Mouse (Mus musculus): Measurements from ENCODE around the gene Olfr1346. TPM values are rescaled to one million over a fixed set of nuclear protein-coding genes. Genes with fewer than 3 reads are reported as not detected.
"Not testable (repeated sequence)": the region's sequence is repeated elsewhere in the genome, so short reads cannot be mapped to it uniquely, and the experiment has no call there.

Gene Olfr1346
- polyA plus RNA-seq, 1 experiment from 2014 or later, result not detected

- not testable (repeated sequence) for H3K9me3 ChIP-seq (ENCODE audit: control insufficient read depth, low read length); H3K9ac ChIP-seq (ENCODE audit: low read depth, low read length); H3K4me3 ChIP-seq (ENCODE audit: low read depth, low read length); ATAC-seq (replicated peaks; ENCODE audit: low FRiP score); H3K36me3 ChIP-seq (ENCODE audit: control insufficient read depth, insufficient read depth, low read length); DNase-seq (ENCODE audit: low spot score); H3K4me2 ChIP-seq; H3K27me3 ChIP-seq (replicated peaks; ENCODE audit: control insufficient read depth, insufficient read depth, low read length); H3K27ac ChIP-seq (ENCODE audit: low read depth, low read length); H3K4me1 ChIP-seq (replicated peaks; ENCODE audit: control insufficient read depth, insufficient read depth, low read length)
- 63% methylated on average over 2 of the region's 2 CpGs for WGBS
These were observed 10.7 kb downstream of the Olfr1346 start for GRCm38 (mm10) chr7:6477633-6478032.

DNA sequence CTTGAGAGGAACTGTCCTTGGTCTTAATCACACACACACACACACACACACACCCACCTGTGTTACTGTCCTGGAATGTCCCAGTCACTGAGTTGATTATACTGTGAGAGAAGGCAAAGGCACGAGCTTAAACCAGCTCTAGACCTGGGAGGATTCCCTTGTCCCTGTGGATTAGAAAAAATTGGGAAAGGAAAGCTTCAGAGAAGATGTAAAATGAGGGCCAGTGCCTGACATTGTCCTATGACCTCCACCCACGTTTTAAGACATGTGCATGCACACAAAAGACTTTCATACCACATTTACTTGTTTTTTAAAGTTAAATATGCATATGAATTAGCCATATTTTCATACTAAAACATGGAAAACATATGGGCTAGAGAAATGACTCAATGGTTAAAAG, 19.9 kb downstream of the Olfr1346 start, which contains the start of gene Olfr5:
Gene Olfr5, minus strand, starts transcription at position 101 of the 400 bp plus-strand sequence.
- H3K27ac ChIP-seq (ENCODE audit: low read depth, low read length), result no peak within 1 kb of the TSS
- H3K4me1 ChIP-seq (replicated peaks; ENCODE audit: control insufficient read depth, insufficient read depth, low read length), result no peaks in the 10 kb centered on the region
- peaks cover 3% of the 10 kb centered on the region; the same call in 1 of the 2 replicates for H3K9me3 ChIP-seq (ENCODE audit: control insufficient read depth, low read length)
- no peaks in the 10 kb centered on the region for H3K36me3 ChIP-seq (ENCODE audit: control insufficient read depth, insufficient read depth, low read length)
- no peak for ATAC-seq (replicated peaks; ENCODE audit: low FRiP score)
- H3K4me3 ChIP-seq (ENCODE audit: low read depth, low read length), result no peak within 1 kb of the TSS
- no peak within 1 kb of the TSS for H3K9ac ChIP-seq (ENCODE audit: low read depth, low read length)
- H3K27me3 ChIP-seq (replicated peaks; ENCODE audit: control insufficient read depth, insufficient read depth, low read length), result no peaks in the 10 kb centered on the region
- no peak for DNase-seq (ENCODE audit: low spot score)
- no peak within 1 kb of the TSS for H3K4me2 ChIP-seq
- 26% methylated on average over 2 of the region's 2 CpGs for WGBS

GRCm38 (mm10) chr7:6499655-6500054, 32.8 kb downstream of the Olfr1346 start, which contains the start of gene Olfr1347:
TSS of gene Olfr1347 (minus strand) at chr7:6499755.
- no peaks in the 10 kb centered on the region for H3K4me1 ChIP-seq (replicated peaks; ENCODE audit: control insufficient read depth, insufficient read depth, low read length)
- H3K27me3 ChIP-seq (replicated peaks; ENCODE audit: control insufficient read depth, insufficient read depth, low read length), result no peaks in the 10 kb centered on the region
- no peaks in the 10 kb centered on the region for H3K36me3 ChIP-seq (ENCODE audit: control insufficient read depth, insufficient read depth, low read length)
- 29% methylated on average over 1 of the region's 1 CpGs for WGBS
- no peak within 1 kb of the TSS for H3K4me2 ChIP-seq
- H3K9me3 ChIP-seq (ENCODE audit: control insufficient read depth, low read length), result 0 out of 2 replicates have a peak, but pooled peaks cover 4% of the 10 kb centered on the region
- no peak within 1 kb of the TSS for H3K9ac ChIP-seq (ENCODE audit: low read depth, low read length)
- H3K4me3 ChIP-seq (ENCODE audit: low read depth, low read length), result no peak within 1 kb of the TSS
- DNase-seq (ENCODE audit: low spot score), result no peak
- H3K27ac ChIP-seq (ENCODE audit: low read depth, low read length), result no peak within 1 kb of the TSS
- ATAC-seq (replicated peaks; ENCODE audit: low FRiP score), result no peak

DNA sequence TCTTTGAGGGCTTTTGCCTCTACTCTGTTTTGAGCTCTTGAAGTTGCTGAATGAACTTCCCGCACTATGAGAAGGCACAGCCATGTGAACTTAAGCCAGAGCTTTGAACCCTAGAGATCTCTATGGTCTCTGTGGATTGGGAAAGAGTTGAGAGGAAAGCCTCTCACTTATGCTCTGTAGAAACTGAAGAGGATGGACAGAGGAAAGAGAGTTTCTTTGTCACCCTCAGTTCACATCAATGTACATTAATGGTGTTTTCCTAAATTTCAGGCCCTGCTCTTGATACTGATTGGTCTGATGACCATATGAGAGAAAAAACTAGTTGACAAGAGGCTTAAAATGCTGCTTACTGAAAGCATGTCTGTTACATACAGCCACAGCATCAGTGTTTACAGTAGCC, 41.7 kb downstream of the Olfr1346 start, which contains the start of gene Olfr1348:
Gene Olfr1348, minus strand, starts transcription at position 101 of the 400 bp plus-strand sequence.
- Histone ChIP-seq H3K27ac (ENCODE audit: low read depth, low read length) (no peak within 1 kb of the TSS), H3K4me2 (no peak within 1 kb of the TSS), H3K27me3 (replicated peaks; ENCODE audit: control insufficient read depth, insufficient read depth, low read length) (no peaks in the 10 kb centered on the region), H3K36me3 (ENCODE audit: control insufficient read depth, insufficient read depth, low read length) (no peaks in the 10 kb centered on the region), H3K4me3 (ENCODE audit: low read depth, low read length) (no peak within 1 kb of the TSS), H3K9me3 (ENCODE audit: control insufficient read depth, low read length) (no peaks in the 10 kb centered on the region), H3K9ac (ENCODE audit: low read depth, low read length) (no peak within 1 kb of the TSS), H3K4me1 (replicated peaks; ENCODE audit: control insufficient read depth, insufficient read depth, low read length) (no peaks in the 10 kb centered on the region)
- DNase-seq (ENCODE audit: low spot score), result no peak
- WGBS, result 88% methylated on average over 1 of the region's 1 CpGs
- no peak for ATAC-seq (replicated peaks; ENCODE audit: low FRiP score)

- no peak overlapping the region for H3K27ac ChIP-seq (ENCODE audit: low read depth, low read length)
- H3K4me1 ChIP-seq (replicated peaks; ENCODE audit: control insufficient read depth, insufficient read depth, low read length), result no peaks in the 10 kb centered on the region
- H3K4me2 ChIP-seq, result no peak overlapping the region
- 0 out of 2 replicates have a peak, but pooled peaks cover 5% of the 10 kb centered on the region for H3K9me3 ChIP-seq (ENCODE audit: control insufficient read depth, low read length)
- no peak overlapping the region for H3K9ac ChIP-seq (ENCODE audit: low read depth, low read length)
- DNase-seq (ENCODE audit: low spot score), result no peak
- no peak overlapping the region for H3K4me3 ChIP-seq (ENCODE audit: low read depth, low read length)
- WGBS, result 17% methylated on average over 1 of the region's 1 CpGs
- no peak for ATAC-seq (replicated peaks; ENCODE audit: low FRiP score)
- H3K27me3 ChIP-seq (replicated peaks; ENCODE audit: control insufficient read depth, insufficient read depth, low read length), result no peaks in the 10 kb centered on the region
- no peaks in the 10 kb centered on the region for H3K36me3 ChIP-seq (ENCODE audit: control insufficient read depth, insufficient read depth, low read length)
These were observed 54.8 kb downstream of the Olfr1346 start for GRCm38 (mm10) chr7:6521666-6522065.

DNA sequence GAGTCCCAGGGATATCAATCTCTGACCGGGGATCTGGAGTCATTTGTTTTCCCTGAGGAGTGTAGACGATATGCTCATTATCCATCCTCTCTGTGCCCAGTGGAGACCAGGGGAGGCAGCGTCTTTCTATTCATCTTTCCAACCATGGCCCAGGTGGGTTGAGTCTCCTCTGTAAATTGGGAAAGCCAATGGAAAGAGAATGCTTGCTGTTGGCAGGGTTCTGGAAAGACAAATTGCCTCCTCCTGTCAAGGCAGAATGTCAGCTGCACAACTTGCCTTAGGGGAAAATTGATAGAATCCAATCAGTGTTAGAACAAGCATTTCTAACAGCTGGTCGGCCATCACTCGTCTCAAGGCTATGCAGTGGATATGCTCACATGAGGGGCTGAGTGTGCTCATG, 55.9 kb downstream of the Olfr1346 start, which contains the start of gene Olfr1349:
Gene Olfr1349, minus strand, starts transcription at position 101 of the 400 bp plus-strand sequence.
- ATAC-seq (replicated peaks; ENCODE audit: low FRiP score), result no peak
- Histone ChIP-seq H3K4me2 (no peak within 1 kb of the TSS), H3K9ac (ENCODE audit: low read depth, low read length) (no peak within 1 kb of the TSS), H3K36me3 (ENCODE audit: control insufficient read depth, insufficient read depth, low read length) (no peaks in the 10 kb centered on the region), H3K27ac (ENCODE audit: low read depth, low read length) (no peak within 1 kb of the TSS), H3K27me3 (replicated peaks; ENCODE audit: control insufficient read depth, insufficient read depth, low read length) (no peaks in the 10 kb centered on the region), H3K4me3 (ENCODE audit: low read depth, low read length) (no peak within 1 kb of the TSS), H3K9me3 (ENCODE audit: control insufficient read depth, low read length) (0 out of 2 replicates have a peak, but pooled peaks cover 3% of the 10 kb centered on the region), H3K4me1 (replicated peaks; ENCODE audit: control insufficient read depth, insufficient read depth, low read length) (no peaks in the 10 kb centered on the region)
- 81% methylated on average over 5 of the region's 5 CpGs for WGBS
- DNase-seq (ENCODE audit: low spot score), result no peak

DNA sequence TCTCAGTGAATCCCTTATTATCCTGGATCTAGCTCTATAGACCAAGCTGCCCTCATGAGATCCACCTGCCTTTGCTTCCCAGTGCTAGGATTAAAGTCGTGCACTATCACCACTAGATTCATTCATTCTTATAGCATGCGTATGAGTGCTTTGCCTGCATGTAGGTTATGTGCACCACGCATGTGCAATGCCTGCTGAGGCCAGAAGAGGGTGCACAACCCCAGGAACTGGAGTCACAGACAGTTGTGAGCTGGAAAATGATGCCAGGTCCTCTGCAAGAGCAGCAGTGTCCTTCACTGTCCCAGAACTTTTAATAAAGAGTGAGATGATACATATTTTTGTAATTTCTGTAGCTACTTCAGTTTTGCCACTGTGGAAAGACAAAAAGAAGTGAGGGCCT, 58.1 kb downstream of the Olfr1346 start:
- ATAC-seq (replicated peaks; ENCODE audit: low FRiP score) (no peak), DNase-seq (ENCODE audit: low spot score) (no peak)
- Histone ChIP-seq H3K27me3 (replicated peaks; ENCODE audit: control insufficient read depth, insufficient read depth, low read length) (no peaks in the 10 kb centered on the region), H3K4me3 (ENCODE audit: low read depth, low read length) (no peak overlapping the region), H3K4me2 (no peak overlapping the region), H3K36me3 (ENCODE audit: control insufficient read depth, insufficient read depth, low read length) (no peaks in the 10 kb centered on the region), H3K27ac (ENCODE audit: low read depth, low read length) (no peak overlapping the region), H3K9ac (ENCODE audit: low read depth, low read length) (no peak overlapping the region), H3K4me1 (replicated peaks; ENCODE audit: control insufficient read depth, insufficient read depth, low read length) (no peaks in the 10 kb centered on the region), H3K9me3 (ENCODE audit: control insufficient read depth, low read length) (0 out of 2 replicates have a peak, but pooled peaks cover 3% of the 10 kb centered on the region)
- 57% methylated on average over 3 of the region's 3 CpGs for WGBS

GRCm38 (mm10) chr7:6526141-6526540, 59.2 kb downstream of the Olfr1346 start:
- no peak overlapping the region for H3K27ac ChIP-seq (ENCODE audit: low read depth, low read length)
- no peak overlapping the region for H3K4me2 ChIP-seq
- no peaks in the 10 kb centered on the region for H3K4me1 ChIP-seq (replicated peaks; ENCODE audit: control insufficient read depth, insufficient read depth, low read length)
- no peak overlapping the region for H3K9ac ChIP-seq (ENCODE audit: low read depth, low read length)
- 0 out of 2 replicates have a peak, but pooled peaks cover 3% of the 10 kb centered on the region for H3K9me3 ChIP-seq (ENCODE audit: control insufficient read depth, low read length)
- no peaks in the 10 kb centered on the region for H3K36me3 ChIP-seq (ENCODE audit: control insufficient read depth, insufficient read depth, low read length)
- DNase-seq (ENCODE audit: low spot score) (no peak), ATAC-seq (replicated peaks; ENCODE audit: low FRiP score) (no peak)
- no peak overlapping the region for H3K4me3 ChIP-seq (ENCODE audit: low read depth, low read length)
- no peaks in the 10 kb centered on the region for H3K27me3 ChIP-seq (replicated peaks; ENCODE audit: control insufficient read depth, insufficient read depth, low read length)
- 63% methylated on average over 5 of the region's 5 CpGs for WGBS
